Mouse (Mus musculus) myocyte (in vitro differentiated cells): ENCODE measurements around the gene Zfp943. TPM values are rescaled to one million over a fixed set of nuclear protein-coding genes. Genes with fewer than 3 reads are reported as not detected.

Source experiments
- H3K27me3 ChIP-seq: one replicate; pipeline ENCODE4 v1.6.1; 2011; ENCODE audit not compliant: control insufficient read depth, insufficient read depth, insufficient read length
- H3K36me3 ChIP-seq: one replicate; pipeline ENCODE4 v1.6.1; 2011; ENCODE audit not compliant: control insufficient read depth, insufficient read depth
- H3K4me2 ChIP-seq: one replicate; pipeline ENCODE4 v1.6.1; 2011; ENCODE audit warnings: low read depth, control low read depth
- H3K4me3 ChIP-seq: one replicate; pipeline ENCODE4 v1.5.1; 2011; ENCODE audit warnings: mild to moderate bottlenecking, control low read depth, moderate library complexity
- H3K79me2 ChIP-seq: one replicate; pipeline ENCODE4 v1.6.1; 2011; ENCODE audit not compliant: control insufficient read depth, insufficient read depth
- H3ac ChIP-seq: one replicate; pipeline ENCODE4 v1.6.1; 2011; ENCODE audit not compliant: control insufficient read depth, insufficient read length
- MYOD1 ChIP-seq, 3 experiments: IDR thresholded peaks; one replicate each; pipeline ENCODE4 v1.6.1; 2011; ENCODE audit warnings: control low read depth in 2 of 3, low read depth in 2 of 3, mild to moderate bottlenecking in 2 of 3, moderate library complexity in 1 of 3; ENCODE audit not compliant: insufficient read length in 2 of 3, control insufficient read depth in 1 of 3
- POLR2A ChIP-seq: IDR thresholded peaks from one replicate; pipeline ENCODE4 v1.6.1; 2011; ENCODE audit warnings: low read depth, mild to moderate bottlenecking, control low read depth, moderate library complexity; ENCODE audit not compliant: insufficient read length
- POLR2AphosphoS2 ChIP-seq: IDR thresholded peaks from one replicate; pipeline ENCODE4 v1.6.1; 2011; ENCODE audit warnings: low read depth, control low read depth; ENCODE audit not compliant: insufficient read length
- REST ChIP-seq: IDR thresholded peaks from one replicate; pipeline ENCODE4 v1.6.1; 2011; ENCODE audit warnings: mild to moderate bottlenecking, control low read depth, moderate library complexity; ENCODE audit not compliant: insufficient read depth, insufficient read length
- TCF3 ChIP-seq: IDR thresholded peaks from one replicate; pipeline ENCODE4 v1.6.1; 2011; ENCODE audit warnings: low read depth, control low read depth; ENCODE audit not compliant: insufficient read length
- USF1 ChIP-seq: IDR thresholded peaks from one replicate; pipeline ENCODE4 v1.6.1; 2011; ENCODE audit warnings: low read depth, mild to moderate bottlenecking, control low read depth, moderate library complexity
- polyA plus RNA-seq: library from polyadenylated mRNA; unstranded; fragments of >200 nt; fragmentation: generic; extraction: Trizol; gene quantifications from one replicate; pipeline ENCODE4 v1.2.1, GENCODE M21; 2012; ENCODE audit warnings: missing spikeins

Zfp943 gene
- polyA plus RNA-seq, 1 experiment: 2.8 TPM

DNA sequence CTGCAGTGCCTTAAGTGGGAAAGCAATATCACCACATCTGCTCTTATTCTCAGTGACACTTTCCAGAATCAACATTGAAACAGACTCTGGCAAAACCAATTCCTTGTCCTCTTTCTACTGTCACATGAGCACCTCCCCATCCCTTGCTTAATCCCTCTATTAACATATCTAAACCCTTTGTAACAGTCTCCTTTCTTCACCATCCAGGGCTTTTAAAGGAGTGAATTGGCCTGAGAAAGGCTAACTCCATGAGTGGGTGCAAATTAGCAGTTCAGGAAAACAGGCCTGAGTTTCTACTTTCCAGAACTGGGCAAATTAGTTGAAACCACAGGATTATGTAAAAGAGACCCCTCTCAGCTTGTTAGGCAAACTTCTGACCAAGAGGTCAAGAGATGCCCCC lies 156.4 kb downstream of the Zfp943 start:
- TF ChIP-seq REST (no peak), POLR2A (no peak), MYOD1 (IDR thresholded peaks at IDR 0.05; ENCODE audit: control insufficient read depth in 1 of 3, insufficient read length in 2 of 3, low read depth in 2 of 3) (no peak), POLR2AphosphoS2 (no peak), USF1 (no peak), TCF3 (no peak)
- Histone ChIP-seq H3ac (no peak overlapping the region), H3K79me2 (no peaks in the 10 kb centered on the region), H3K36me3 (no peaks in the 10 kb centered on the region), H3K4me3 (no peak overlapping the region), H3K4me2 (no peak overlapping the region), H3K27me3 (no peaks in the 10 kb centered on the region)

Other genes starting within 250 kb of the Zfp943 start
- 0.54 TPM for gene Zfp229, start 231.8 kb upstream of the Zfp943 start, polyA plus RNA-seq
- gene Zfp820, start 116.8 kb upstream of the Zfp943 start, polyA plus RNA-seq: 0.25 TPM
- 0.37 TPM for gene Zfp995, start 52.6 kb upstream of the Zfp943 start, polyA plus RNA-seq
- gene Zfp942, start 88 bp upstream of the Zfp943 start, polyA plus RNA-seq: 1.7 TPM
- 0.44 TPM for gene Zfp947, start 203.6 kb downstream of the Zfp943 start, polyA plus RNA-seq